Mouse (Mus musculus): ENCODE measurements around the gene Zglp1.

Gene Zglp1

GRCm38 (mm10) chr9:21022726-21023125, 44.2 kb downstream of the Zglp1 start:
- DNase-seq = no peak

DNA sequence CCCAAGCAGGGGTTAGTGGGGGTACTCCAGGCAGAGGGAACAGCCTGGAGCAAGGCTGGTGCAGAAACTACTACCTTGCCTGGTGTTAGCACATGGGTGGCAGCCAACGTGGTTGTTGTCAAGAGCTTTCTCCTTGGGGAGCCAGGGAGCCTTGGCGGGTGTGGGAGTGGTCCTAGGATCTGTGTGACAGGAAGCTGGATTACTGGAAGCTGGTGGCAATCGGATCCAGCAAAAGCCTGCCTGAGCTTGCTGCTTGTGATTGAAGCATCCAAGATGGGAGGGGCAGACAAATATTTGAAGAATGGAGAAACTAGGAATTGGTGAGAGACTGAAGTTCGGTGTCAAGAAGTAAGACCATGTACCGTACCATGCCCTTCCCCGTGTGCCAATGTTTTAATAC, 44.6 kb downstream of the Zglp1 start:
- no peak for DNase-seq

GRCm38 (mm10) chr9:21021363-21021762, 45.5 kb downstream of the Zglp1 start:
- no peak for DNase-seq

DNA sequence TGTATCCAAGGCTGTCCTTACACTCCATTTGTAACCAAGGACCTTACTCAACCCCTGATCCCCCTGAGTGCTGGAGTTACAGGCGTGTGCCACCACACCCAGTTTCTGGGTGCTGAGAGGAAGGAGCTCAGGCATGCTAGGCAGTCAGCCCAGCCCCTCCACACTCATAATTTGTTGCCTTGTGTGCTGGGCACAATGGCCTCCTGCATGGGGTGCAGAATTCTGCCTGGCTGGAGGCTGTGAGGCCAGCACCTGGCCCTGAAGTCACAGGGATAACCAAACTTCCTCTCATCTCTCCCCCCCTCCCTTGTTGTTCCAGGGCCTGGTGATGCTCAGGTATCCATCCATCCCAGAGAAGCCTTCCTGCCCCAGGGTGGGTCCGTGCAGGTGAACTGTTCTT, 48.3 kb downstream of the Zglp1 start:
- no peak for DNase-seq

DNA sequence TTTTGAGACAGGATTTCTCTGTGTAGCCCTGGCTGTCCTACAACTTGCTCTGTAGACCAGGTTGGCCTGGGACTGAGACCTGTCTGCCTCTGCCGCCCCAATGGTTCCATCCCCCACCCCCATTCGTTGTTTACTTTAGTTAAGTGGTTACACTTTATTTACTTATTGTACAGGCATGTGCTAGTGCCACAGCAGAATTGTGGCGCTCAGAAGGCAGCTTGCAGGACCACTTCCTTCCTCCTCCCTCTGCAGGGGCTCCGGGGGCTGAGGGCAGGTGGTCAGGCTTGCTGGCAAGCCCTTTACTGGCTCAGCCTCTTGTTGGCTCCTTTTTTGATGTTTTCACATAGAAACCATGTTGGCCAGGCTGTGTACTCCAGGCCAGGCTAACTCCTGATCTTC, 49.7 kb downstream of the Zglp1 start:
- no peak for DNase-seq

DNA sequence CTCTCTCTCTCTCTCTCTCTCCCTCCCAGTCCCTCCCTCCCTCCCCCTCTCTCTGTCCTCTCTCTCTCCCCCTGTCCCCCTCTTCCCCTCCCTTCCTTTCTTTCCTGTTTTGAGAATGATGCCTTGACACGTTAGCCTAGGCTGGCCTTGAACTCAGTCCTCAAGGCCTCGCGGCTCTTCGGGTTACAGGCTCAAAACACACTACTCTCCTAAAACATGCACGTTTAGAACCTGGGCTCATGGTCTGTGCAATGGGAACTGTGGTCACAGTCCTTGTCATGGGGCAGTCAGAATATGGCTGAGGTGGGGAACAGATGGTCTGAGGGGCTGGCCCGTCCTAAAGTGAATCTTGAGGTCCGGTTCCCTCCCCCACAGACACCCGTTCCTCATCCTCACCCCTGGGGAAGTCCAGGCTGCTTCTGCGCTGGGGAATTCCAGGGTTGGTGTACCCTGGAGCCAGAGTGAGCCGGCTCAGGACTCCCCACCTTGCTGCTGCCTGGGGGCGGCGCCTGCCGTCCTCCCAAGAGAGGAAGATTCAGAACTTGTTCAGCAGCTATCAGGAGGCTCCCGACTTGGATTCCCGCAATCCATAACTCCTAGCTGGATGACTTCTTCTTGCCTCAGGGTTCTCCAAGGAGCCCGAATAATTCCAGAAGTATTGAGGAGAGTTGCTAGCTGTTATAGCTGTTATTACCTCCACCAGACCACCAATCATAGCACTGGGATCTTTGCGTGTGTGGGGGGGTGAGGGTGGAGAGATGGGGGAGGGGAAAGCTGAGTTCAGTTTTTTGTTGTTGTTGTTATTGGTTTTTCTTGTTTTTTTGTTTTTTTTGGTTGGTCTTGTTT, 50.3 kb downstream of the Zglp1 start:
- no peak for DNase-seq

GRCm38 (mm10) chr9:21015571-21016130, 51.2 kb downstream of the Zglp1 start, which contains the start of gene Icam1:
Icam1 (plus strand) TSS chr9:21015985.
- DNase-seq = no peak

- no peak for DNase-seq
Observed at GRCm38 (mm10) chr9:21014691-21015570, 52.0 kb downstream of the Zglp1 start.
